Mouse (Mus musculus) heart, adult 18-20 months (tissue): ENCODE results near the gene Klhl24. TPM values are rescaled to one million over a fixed set of nuclear protein-coding genes. Genes with fewer than 3 reads are reported as not detected.
"Not testable (repeated sequence)": the region's sequence is repeated elsewhere in the genome, so short reads cannot be mapped to it uniquely, and the experiment has no call there.

ENCODE experiments used
- DNase-seq, 2 experiments: peaks; one replicate each; pipeline ENCODE4 v3.0.0; 2021 to 2022; ENCODE audit warnings: mixed read lengths in 1 of 2
- long read RNA-seq, 2 experiments: library from polyadenylated mRNA; stranded (forward); transcript quantifications; one replicate each; pipeline ENCODE4 v2.0.0; 2021
- total RNA-seq, 2 experiments: library from RNA; stranded (reverse); gene quantifications; 2 replicates each; pipeline ENCODE4 v1.2.3; 2021

Klhl24 gene
- total RNA-seq, result 100 to 1,000 TPM; 244 to 313 TPM
- long read RNA-seq, experiment 1, full-length matches to known transcripts, result 12 of 31 reads
- long read RNA-seq, experiment 1, partial matches to known transcripts, result 4 of 31 reads
- long read RNA-seq, experiment 1, other reads (novel, unspliced or antisense), result 15 of 31 reads
- long read RNA-seq, experiment 2, full-length matches to known transcripts, result 7 of 19 reads
- long read RNA-seq, experiment 2, partial matches to known transcripts, result 3 of 19 reads
- long read RNA-seq, experiment 2, other reads (novel, unspliced or antisense), result 9 of 19 reads

DNA sequence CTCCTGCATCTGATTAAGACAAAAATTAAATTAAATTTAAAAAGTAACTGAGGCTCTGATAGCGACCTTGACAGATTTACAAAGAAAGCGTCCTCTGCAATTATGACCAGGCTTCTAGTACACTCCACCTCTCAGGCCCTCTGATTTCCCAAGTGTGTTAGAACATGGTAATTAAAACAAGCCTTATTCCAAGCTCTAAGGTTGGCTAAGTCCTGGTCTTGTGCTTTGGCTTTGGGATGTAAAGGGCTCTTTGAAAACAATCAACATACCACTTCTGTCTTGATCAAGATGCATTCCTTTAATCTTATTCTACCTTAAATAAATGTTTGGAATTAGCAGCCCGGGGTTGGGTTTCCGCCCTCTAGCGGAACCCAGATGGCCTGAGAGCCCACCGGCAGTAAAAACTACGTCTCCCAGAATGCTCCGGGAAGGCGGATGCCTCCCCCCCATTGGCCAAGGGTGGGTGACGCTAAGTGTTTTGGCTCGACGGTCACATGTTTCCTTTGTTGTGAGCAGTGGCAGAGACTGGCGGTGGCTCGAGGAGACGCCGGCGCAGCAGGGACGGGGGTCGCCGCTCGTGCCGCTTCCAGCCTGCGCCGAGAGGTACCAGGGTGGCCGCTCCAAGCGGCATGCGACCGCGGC lies at the start of gene Klhl24:
Gene Klhl24 (plus strand): TSS at position 474 of the 642 bp plus-strand sequence.
- DNase-seq, result peak; percentile 95 to 97

DNA sequence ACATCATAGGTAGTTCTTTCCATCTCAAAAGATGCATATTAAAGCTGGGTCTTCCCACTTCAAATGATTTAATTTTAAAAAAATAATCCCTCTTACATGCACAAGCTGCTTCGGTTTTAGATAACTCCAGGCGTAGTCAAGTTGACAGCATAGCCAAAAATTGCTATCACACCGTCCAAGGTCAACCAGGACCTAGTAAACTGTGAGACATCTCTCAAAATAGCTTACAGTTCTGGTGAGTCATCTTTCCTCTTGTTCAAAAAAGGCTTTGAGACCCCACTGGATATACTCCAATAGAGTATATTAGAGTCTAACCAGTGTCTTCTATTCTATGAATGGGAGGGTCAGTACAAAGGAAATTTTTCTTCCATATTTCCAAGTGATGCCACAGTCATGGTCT lies 44.7 kb upstream of the Klhl24 start:
- peak in 1 of 2 experiments; percentile 16 for DNase-seq

DNA sequence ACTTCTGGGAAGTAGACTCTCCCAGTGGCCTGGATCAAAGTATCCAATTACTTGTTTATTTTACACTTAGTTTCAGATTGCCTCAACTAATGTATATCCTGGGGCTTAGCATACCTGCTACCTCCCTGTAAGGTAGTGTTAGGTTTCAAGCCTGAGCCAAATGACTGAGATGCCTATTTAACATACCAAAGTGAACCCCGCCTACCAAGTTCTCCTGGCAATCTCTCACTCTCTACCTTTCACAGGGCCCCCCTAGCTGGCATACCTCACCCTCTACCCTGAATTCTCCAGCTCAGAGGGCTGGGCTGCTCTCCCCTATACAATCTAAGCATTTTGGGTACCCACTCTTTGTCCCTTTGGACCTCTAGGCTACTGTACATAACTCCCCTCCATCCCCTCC lies 24.6 kb upstream of the Klhl24 start:
- DNase-seq, result no peak

DNA sequence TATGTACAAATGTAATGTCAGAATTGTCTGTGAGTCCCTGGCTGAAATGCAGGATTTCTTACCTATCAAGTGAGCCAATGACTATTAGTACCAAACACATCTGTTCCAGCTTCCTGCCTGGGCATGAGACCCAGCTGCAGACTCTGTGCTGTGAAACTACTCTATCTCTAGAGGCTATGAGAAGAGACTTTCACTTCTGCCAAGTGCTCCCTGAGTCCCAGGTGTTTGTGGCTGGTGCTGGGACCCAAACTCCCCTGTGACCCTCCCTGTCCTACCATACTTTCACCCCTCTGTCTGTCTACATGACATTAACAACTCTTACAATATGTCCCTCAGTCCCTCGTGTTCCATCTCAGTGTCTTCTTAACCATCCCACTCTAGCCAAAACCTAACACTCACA lies 20.7 kb upstream of the Klhl24 start:
- no peak for DNase-seq

DNA sequence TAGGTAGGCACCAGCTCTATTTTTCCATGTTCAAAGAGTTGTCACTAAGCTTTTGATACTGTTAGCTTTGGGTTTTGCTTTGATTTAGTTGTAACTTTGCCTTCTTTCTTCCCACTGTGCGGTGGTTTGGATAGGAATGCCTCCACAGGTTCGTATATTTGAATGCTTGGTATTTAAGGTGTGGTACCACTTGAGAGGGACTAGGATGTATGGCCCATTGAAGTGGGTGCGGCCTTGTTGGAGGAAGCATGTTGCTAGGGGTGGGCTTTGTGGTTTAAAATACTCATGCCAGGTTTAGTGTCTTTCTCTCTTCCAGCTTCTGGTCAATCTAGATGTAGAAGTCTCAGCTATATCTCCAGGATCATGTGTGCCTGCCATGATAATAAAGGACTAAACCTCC lies 17.1 kb upstream of the Klhl24 start:
- DNase-seq, result no peak

DNA sequence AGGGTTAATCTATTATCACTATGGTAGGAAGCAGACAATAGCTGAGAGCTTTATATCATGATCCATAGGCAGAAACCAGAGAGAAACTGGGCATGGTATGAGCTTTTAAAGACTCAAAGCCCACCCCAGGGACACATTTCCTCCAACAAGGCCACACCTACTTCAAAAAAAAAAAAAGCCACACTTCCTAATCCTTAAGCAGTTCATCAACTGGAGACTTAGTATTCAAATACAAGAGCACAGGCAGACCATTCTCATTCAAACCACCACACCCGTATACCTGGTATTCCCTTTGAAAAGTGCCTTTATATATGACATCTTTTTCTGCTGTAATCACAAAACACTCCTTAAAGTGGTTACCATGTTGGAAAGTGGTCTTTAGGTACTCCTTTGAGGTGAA lies 12.7 kb upstream of the Klhl24 start:
- DNase-seq, result no peak

DNA sequence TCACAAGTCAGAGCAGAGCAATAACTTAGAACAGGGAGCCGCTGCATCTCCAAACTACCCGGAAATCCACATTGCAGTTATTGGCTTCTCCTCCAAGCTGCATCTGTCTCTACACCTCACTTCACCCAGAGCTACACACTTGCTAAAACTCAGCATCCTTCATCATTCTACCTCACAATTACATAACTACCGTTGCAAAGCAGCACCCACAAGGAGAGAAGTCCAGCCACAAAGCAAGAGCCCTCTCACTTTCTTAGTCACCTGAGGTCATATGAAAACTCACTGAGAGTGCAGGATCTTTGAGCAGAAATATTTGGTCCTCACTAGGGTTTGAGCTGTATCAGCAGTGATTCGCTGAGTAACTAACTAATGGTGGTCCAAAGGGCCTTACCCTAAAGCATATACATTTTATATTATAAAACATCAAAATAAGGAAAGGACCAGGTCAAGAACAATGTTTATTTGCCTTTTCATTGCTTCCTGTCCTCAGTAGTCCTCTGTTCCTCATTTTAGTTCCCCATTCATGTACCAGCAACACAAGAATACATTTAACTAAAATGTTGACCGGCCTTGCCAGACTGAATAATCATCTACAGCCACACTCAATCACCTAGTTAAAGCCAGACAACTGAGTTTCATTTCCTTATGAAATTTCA lies 12.0 kb upstream of the Klhl24 start:
- DNase-seq, result no peak

DNA sequence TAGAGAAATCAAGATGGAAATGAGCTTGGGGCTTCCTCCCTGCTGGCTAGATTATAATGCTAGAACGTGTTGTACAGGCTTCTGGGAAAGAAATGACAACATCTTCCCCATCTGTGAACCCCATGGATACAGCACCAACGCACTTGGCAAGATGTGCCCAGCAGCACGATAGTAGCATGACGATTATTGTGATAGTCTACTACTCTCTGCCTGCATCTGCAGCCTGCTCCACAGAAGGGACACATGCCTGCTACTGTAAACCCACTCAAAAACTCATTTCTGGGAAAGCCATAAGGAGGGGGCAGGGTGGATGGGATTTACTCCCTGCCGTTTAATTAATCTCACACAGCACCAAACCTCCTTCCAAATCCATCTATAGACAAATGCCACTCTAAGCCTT lies 10.4 kb upstream of the Klhl24 start:
- DNase-seq, result no peak

DNA sequence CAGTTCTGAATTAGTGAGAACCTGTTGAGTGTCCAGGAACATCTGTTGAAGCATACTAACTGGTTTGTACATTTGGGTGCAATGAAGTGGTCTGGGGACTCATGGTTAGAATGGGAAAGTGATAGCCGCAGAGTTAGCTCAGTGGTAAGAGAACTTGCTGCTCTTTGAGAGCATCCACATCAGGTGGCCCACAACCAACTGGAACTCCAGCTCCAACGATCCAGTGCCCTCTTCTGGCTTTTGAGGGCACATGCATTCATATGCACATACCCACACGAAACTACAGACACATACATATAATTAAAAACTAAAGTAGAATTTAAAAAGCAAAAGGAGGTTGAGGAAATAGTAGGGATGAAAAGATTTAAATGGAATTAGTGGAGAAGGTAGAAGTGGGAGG lies 7.7 kb upstream of the Klhl24 start:
- DNase-seq, result no peak

DNA sequence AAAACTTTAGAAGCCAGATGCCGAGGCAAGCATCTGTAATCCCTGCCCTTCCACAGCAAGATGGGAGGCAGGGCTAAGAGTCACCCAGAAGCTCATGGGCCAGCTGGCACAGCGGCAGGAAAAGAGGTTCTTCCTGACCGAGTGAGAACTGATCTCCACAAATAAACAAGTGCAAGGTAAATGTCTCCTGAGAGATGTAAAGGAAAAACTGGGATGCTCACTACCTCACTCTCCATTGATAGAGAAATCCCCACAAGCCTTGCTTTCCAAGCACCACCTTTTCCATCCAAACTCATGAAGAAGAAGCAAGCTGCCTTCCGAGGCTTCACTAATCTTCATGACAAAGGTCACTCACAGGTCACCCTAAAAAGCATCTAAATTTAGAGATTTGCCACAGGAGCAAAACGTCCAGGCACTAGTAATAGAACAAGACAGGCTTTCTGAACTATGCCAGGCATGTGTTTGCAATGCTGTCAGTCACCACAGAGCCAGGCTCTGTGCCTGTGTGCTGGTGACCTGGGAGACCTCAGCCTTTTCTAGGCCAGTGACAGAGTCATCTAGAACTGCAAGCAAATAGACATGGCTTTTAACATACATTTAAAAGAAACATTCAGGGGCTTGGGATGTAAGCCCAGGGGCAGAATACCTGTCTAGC lies 6.3 kb upstream of the Klhl24 start:
- peak; percentile 60 to 79 for DNase-seq

DNA sequence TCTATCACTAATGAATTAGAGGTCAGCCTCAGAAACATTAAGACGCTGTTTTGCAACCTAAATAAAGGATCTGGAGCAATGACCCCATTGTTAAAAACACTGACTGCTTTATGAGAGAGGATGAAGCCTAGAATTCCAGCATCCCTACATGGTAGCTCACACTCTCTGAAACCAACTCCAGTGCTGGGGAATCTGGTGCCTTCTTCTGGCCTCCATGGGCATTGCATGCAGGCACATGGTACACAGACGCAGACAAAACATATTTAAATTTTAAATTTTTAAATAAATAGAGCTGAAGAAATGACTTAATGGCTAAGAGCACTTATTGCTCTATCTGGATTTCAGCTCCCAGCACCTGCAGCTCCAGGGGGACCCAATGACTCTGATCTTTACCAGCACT lies 1.4 kb upstream of the Klhl24 start:
- DNase-seq, result no peak

DNA sequence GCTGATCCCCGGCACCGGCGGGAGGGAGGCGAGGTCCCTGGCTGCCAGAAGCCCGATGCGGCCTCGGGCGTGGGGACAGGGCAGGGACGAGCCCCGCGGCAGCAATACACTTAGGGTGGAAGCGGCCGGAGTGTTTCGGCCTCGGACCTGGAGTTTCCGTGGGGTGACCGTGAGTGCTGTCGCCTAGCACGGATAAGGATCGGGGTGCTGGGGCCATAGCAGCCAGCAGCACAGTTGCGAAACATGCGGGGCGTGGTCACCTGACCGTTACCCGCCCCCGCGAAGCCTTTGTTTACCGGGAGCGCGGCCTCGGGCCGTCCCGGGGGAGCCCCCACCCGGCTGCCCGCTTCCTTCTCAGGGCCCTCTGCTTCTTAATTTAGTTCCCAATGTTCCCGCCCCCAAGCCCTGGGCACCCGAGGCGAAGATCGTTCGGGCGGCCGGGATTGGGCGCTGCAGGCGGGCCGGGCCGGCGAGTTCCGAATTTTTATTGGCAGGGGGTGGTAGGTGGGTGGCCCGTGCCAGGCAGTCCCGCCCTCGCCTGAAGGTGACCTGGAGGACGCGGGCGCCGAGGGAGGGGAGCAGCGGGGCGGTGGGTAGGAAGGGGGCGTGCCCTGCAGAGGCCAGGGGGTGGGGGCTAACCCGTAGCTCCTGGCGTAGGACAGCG lies 501 bp downstream of the Klhl24 start:
- DNase-seq, result peak; percentile 94 to 98

DNA sequence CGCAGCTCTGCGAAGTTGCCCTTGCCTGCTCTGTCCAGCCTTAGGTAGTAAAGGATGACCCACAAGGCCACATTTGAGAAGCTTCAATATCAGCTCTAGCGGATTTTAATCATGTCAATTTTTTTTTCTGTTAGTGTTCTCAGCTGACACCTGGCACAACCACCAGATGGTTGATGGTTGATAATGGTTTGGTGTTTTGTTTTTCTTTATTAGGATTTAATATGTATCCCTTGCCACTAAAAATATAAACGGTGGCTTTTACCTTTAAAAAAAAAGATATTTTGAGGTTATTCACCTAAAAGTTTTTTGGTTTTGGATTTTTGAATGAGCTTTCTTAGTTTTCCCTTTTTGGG lies 1.0 kb downstream of the Klhl24 start:
- no peak for DNase-seq

DNA sequence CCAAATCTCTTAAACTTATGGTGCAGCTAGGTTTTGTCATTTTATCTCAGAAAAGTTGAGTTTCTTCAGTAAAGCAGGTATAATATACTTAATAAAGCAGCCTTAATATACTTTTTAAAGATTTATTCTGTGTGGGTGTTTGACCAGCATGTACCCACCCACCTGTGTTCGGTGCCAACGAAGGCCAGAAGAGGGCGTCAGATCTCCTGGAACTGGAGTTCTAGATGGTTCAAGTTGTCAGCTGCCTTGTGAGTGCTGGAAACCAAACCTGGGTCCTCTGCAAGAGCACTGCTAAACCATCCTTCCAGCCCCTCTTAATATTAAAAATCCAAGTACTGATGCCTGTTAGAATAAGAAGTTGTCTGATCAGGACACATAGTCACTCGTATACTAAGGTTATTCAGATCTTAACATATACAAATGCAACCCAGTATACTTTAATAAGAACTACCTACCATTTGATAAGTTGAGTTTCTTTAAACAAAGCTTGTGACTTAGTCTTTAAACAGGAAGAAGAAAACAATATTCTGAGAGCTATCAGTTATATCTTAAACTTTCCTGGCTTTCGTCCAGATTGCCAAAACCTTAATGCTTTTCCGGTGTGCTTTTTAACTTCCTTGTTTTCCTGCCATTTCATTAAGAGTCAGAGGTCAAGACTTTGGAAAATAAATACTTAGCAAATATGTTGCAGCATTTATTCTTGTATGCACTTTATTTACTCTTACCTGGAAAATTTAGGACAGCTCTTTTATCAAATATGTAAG lies 1.7 kb downstream of the Klhl24 start:
- peak in 1 of 2 experiments; percentile 35 for DNase-seq

DNA sequence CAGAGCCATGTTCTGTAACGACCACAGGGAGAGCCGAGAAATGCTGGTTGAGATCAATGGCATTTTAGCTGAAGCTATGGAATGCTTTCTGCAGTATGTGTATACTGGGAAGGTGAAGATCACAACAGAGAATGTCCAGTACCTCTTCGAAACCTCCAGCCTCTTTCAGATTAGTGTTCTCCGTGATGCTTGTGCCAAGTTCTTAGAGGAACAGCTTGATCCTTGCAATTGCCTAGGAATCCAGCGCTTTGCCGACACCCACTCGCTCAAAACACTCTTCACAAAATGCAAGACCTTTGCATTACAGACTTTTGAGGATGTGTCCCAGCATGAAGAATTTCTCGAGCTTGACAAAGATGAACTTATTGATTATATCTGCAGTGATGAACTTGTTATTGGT lies 9.7 kb downstream of the Klhl24 start:
- DNase-seq, result no peak

DNA sequence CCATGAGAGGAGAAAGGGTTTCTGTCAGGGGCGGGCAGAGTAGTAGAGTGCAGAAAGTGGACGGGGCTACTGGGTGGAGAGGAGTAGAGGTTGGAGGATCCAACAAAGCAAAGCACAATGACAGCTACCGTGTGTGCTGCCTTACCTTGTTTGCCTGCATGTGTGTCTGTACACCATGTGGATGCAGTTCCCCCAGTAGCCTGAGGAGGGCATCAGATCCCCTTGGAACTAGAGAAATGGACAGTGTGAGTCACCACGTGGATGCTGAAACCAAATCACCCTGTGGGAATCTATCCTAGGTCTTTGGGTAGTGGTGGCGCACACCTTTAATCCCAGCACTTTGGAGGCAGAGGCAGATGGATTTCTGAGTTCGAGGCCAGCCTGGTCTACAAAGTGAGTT lies 11.6 kb downstream of the Klhl24 start:
- DNase-seq, result no peak

DNA sequence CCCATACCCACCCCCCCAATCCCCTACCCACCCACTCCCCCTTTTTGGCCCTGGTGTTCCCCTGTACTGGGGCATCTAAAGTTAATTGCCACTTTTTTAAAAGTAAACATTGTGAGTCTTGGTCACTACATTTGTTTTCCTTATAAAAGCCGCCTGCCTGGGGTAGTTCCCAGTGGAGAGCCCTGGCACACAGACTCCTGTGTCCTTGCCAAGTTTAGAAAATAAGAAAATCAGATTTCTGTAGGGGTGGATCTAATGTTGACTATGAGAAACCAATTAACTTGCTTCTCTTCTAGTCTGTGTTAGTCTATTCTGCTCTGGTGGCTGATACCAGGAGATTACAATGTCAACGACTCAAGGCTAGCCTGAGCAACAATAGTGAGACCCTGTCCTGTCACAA lies 15.3 kb downstream of the Klhl24 start:
- DNase-seq, result peak in 1 of 2 experiments; percentile 31

DNA sequence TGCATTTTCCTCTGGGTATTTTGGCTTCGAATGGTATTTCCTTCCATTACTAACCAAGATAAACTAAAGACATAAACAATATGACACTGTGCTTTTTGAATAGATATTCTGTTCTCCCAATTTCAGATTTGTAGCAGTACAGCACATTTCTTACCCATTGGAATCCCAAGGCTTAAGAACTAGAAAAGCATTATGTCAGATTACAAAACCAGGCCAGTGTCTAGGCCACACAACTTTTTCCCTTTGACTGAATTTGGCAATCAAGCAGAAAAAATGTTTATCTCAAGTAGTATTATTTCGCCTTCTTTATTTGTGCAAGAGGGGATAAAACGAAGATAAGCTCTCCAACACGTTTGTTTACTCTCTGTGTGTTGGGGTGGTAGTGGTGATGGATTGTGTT lies 18.7 kb downstream of the Klhl24 start:
- DNase-seq, result no peak

DNA sequence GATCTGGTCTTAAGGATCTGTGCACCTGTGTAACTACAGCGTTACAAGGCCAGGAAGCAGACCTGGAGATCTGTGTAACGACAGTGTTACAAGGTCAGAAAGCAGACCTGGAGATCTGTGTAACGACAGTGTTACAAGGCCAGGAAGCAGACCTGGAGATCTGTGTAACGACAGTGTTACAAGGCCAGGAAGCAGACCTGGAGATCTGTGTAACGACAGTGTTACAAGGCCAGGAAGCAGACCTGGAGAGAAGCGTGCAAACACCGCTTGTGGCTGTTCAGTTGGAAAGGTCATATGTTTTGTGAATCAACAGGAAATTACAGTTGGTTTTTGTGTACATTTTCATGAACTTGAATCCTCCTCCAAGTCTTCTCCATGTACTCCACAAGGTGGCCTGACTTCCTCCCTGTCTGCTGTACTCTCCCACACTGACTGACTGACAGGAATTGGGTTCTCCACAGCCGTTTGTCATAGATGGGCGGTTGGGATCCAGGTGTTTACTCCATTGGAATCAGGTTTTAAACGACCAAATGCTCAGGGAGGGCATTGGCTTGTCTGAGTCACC lies 29.1 kb downstream of the Klhl24 start:
- DNase-seq, result not testable (repeated sequence)

DNA sequence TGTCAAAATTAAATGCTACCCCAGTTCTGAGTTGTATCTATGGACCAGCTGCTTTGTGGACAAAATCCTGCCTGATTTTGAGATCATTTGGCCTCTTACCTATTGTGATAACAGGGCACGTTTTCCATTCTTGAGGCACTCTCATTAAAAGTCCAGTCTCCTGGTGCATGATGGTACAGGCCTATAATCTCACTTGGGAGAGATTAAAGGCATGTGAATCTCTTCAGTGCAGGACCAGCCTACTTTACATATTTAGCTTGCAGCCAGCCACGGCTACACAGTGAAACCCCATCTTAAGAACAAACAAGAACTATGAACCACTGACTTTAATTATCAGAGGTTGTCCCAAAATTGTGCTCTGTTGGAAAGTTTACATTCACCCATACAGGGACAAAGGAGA lies 33.1 kb downstream of the Klhl24 start:
- DNase-seq, result no peak

DNA sequence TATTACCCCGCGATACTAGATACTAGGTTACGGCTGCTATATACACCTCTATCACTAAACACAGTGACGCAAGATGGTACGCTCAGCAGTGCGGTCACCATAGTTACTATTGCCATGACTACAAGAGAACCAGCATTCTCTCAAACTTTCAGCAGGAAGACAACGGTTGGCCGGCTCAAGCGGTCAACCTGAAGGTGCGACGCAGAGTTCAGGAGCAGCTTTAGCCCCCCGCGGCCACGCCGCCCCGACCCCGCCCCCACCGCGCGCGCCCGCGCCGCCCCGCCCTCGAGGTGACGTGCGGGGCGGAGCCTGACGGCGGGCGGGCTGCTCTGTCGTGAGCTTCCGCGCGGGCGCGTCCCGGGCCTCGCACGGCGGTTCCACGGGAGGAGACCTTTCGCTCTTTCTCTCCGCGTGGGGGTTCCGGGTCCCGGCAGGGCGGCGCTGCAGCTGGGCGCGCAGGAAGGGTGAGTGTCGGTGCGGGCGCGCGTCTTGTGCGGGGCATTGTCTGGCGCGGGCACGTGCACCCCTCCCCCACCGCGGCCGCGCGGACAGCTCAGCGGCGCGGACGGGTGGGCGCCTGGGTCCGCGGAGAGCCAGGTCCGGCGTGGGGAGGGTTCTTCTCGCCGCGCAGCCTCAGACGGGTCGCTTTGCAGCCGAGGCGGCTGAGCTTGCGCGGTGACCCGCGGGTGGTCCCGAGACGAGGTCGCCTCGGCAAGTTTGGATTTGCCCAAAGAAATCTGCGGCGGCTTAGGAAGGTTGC lies 43.6 kb downstream of the Klhl24 start, which contains the start of gene Yeats2:
Gene Yeats2 (plus strand): TSS at position 292 of the 760 bp plus-strand sequence.
- peak; percentile 88 for DNase-seq
